Mouse (Mus musculus) forebrain, postnatal 0 days (tissue): Measurements from ENCODE around the gene Shld2. TPM values are rescaled to one million over a fixed set of nuclear protein-coding genes. Genes with fewer than 3 reads are reported as not detected.

ENCODE experiments used
- ATAC-seq: fragments of 200-750 bp; cut with Nextera tagmentation; 2 replicates; pipeline ENCODE4 v1.8.0; 2017; ENCODE audit warnings: mild to moderate bottlenecking, moderate library complexity
- DNase-seq: peaks from one replicate; pipeline ENCODE4 v3.0.0-alpha.2; 2015
- H3K27ac ChIP-seq: fragments of 300-500 bp; sonication (generic); 2 replicates; pipeline ENCODE4 v1.5.1; 2014; ENCODE audit warnings: low read depth, mild to moderate bottlenecking, antibody characterized with exemption, low read length, moderate library complexity, mixed read lengths
- H3K27me3 ChIP-seq: fragments of 300-500 bp; sonication (generic); 2 replicates; pipeline ENCODE4 v1.6.1; 2014; ENCODE audit warnings: mild to moderate bottlenecking, low read length, mixed read lengths; ENCODE audit not compliant: insufficient read depth
- H3K36me3 ChIP-seq: fragments of 300-500 bp; sonication (generic); 2 replicates; pipeline ENCODE4 v1.6.1; 2014; ENCODE audit warnings: mild to moderate bottlenecking, moderate library complexity; ENCODE audit not compliant: insufficient read depth
- H3K4me1 ChIP-seq: fragments of 300-500 bp; sonication (generic); 2 replicates; pipeline ENCODE4 v1.6.1; 2014; ENCODE audit warnings: antibody characterized with exemption; ENCODE audit not compliant: insufficient read depth
- H3K4me2 ChIP-seq: fragments of 300-500 bp; sonication (generic); 2 replicates; pipeline ENCODE4 v1.6.1; 2014; ENCODE audit warnings: low read depth, mild to moderate bottlenecking, moderate library complexity
- H3K4me3 ChIP-seq: fragments of 300-500 bp; sonication (generic); 2 replicates; pipeline ENCODE4 v1.5.1; 2014; ENCODE audit warnings: low read depth, low read length, mixed read lengths
- H3K9ac ChIP-seq: fragments of 300-500 bp; sonication (generic); 2 replicates; pipeline ENCODE4 v1.6.1; 2014; ENCODE audit warnings: mild to moderate bottlenecking
- H3K9me3 ChIP-seq: fragments of 300-500 bp; sonication (generic); 2 replicates; pipeline ENCODE4 v1.6.1; 2016; ENCODE audit warnings: low read length
- CTCF ChIP-seq: sonication (generic); IDR thresholded peaks from 2 replicates; pipeline ENCODE4 v1.5.1; 2016; ENCODE audit warnings: antibody characterized with exemption, control low read depth, low read depth
- WGBS: fragments of 180-500 bp; shearing (Covaris S2); extraction: QIAGEN DNeasy Blood & Tissue Kit; methylation state at CpG from one replicate; pipeline ENCODE4 v1.1.7; 2014; 5-methylcytosine and 5-hydroxymethylcytosine counted together
- polyA plus RNA-seq: library from polyadenylated mRNA; unstranded; fragments of >200 nt; fragmentation: Nextera tagmentation; extraction: Ambion mirVana; gene quantifications from 2 replicates; pipeline ENCODE4 v1.2.1, GENCODE M21; 2015
- total RNA-seq: library from RNA; depleted of rRNA; stranded (reverse); fragments of >200 nt; gene quantifications from 2 replicates; pipeline ENCODE4 v1.2.3, GENCODE M21; 2014

Shld2 gene
- total and polyA plus RNA-seq, 2 experiments from 2014 or later = 7.6 to 22.0 TPM

- no peaks in the 10 kb centered on the region for H3K4me1 ChIP-seq
- no peak overlapping the region for H3K4me2 ChIP-seq
- H3K4me3 ChIP-seq = no peak overlapping the region
- H3K36me3 ChIP-seq = no peaks in the 10 kb centered on the region
- no peak for TF ChIP-seq CTCF
- ATAC-seq = no peak
- DNase-seq = no peak
- H3K27ac ChIP-seq = no peak overlapping the region
- no peaks in the 10 kb centered on the region for H3K27me3 ChIP-seq
- no peak overlapping the region for H3K9ac ChIP-seq
- WGBS = 87% methylated on average over 5 of the region's 5 CpGs
- H3K9me3 ChIP-seq = no peaks in the 10 kb centered on the region
These were observed 7.5 kb downstream of the Shld2 start for GRCm38 (mm10) chr14:34302681-34303242.

- 63% methylated on average over 11 of the region's 11 CpGs for WGBS
- TF ChIP-seq CTCF = no peak
- Histone ChIP-seq H3K9ac (no peak overlapping the region), H3K36me3 (no peaks in the 10 kb centered on the region), H3K4me1 (no peaks in the 10 kb centered on the region), H3K27ac (no peak overlapping the region), H3K4me3 (no peak overlapping the region), H3K4me2 (no peak overlapping the region), H3K9me3 (no peaks in the 10 kb centered on the region), H3K27me3 (no peaks in the 10 kb centered on the region)
- DNase-seq = peak; percentile 10
- peak; percentile 72 for ATAC-seq
These were observed 11.2 kb downstream of the Shld2 start for GRCm38 (mm10) chr14:34298871-34299700.

DNA sequence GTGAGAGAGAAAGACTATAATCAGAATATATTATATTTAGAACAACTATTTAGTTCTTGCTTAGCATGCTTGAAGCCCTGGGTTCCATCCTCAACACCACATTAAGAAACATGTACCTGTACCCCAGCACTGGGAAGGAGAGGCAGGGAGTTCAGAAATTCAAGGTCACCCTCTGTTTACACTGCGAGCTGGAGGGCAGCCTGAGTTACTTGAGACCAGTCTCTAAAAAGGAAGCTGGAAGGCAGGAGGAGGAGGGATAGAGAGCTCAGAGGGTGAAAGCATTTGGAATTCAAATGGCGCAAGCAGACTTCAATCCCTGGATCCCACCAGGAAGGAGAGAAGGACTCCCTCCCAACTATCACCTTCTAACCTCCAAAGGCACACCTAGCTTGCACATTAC lies 12.7 kb downstream of the Shld2 start:
- no peak for TF ChIP-seq CTCF
- Histone ChIP-seq H3K27me3 (no peaks in the 10 kb centered on the region), H3K4me1 (no peaks in the 10 kb centered on the region), H3K36me3 (no peaks in the 10 kb centered on the region), H3K4me2 (no peak overlapping the region), H3K9me3 (no peaks in the 10 kb centered on the region), H3K4me3 (no peak overlapping the region), H3K9ac (no peak overlapping the region), H3K27ac (no peak overlapping the region)
- DNase-seq (no peak), ATAC-seq (no peak)
- 55% methylated on average over 2 of the region's 2 CpGs for WGBS

- H3K9me3 ChIP-seq = no peaks in the 10 kb centered on the region
- 72% methylated on average over 4 of the region's 4 CpGs for WGBS
- DNase-seq = no peak
- H3K27ac ChIP-seq = no peak overlapping the region
- no peaks in the 10 kb centered on the region for H3K4me1 ChIP-seq
- no peak overlapping the region for H3K9ac ChIP-seq
- no peaks in the 10 kb centered on the region for H3K36me3 ChIP-seq
- TF ChIP-seq CTCF = no peak
- H3K27me3 ChIP-seq = no peaks in the 10 kb centered on the region
- no peak overlapping the region for H3K4me3 ChIP-seq
- no peak overlapping the region for H3K4me2 ChIP-seq
- ATAC-seq = no peak
These were observed 13.3 kb downstream of the Shld2 start for GRCm38 (mm10) chr14:34297038-34297437.

- H3K27ac ChIP-seq = no peak overlapping the region
- no peak overlapping the region for H3K4me3 ChIP-seq
- ATAC-seq = no peak
- H3K4me1 ChIP-seq = no peaks in the 10 kb centered on the region
- WGBS = 83% methylated on average over 7 of the region's 7 CpGs
- no peaks in the 10 kb centered on the region for H3K9me3 ChIP-seq
- H3K4me2 ChIP-seq = no peak overlapping the region
- no peak for DNase-seq
- H3K27me3 ChIP-seq = no peaks in the 10 kb centered on the region
- no peaks in the 10 kb centered on the region for H3K36me3 ChIP-seq
- no peak for TF ChIP-seq CTCF
- no peak overlapping the region for H3K9ac ChIP-seq
These were observed 13.9 kb downstream of the Shld2 start for GRCm38 (mm10) chr14:34296350-34296749.

DNA sequence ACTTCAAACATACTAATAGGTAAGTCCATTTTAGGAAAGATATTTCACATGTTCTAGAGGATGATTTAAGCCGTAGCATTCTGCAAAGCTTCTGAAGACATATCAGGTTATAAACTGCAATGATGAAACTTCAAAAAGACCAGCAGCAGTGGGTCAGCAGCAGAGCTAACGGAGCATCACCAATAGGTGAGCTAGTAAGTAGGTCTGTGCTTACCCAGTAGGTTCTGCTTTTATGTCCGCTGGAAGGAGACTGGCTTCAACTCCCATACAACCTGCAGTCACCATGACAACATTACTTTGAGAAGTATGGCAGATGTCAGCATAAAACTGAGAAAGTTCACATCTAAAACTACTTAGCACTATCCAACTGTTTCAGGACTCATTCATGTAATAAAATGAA lies 16.7 kb downstream of the Shld2 start:
- Histone ChIP-seq H3K9me3 (no peaks in the 10 kb centered on the region), H3K4me2 (no peak overlapping the region), H3K4me1 (no peaks in the 10 kb centered on the region), H3K9ac (no peak overlapping the region), H3K27ac (no peak overlapping the region), H3K36me3 (no peaks in the 10 kb centered on the region), H3K4me3 (no peak overlapping the region), H3K27me3 (no peaks in the 10 kb centered on the region)
- 84% methylated on average over 3 of the region's 3 CpGs for WGBS
- ATAC-seq (no peak), DNase-seq (no peak)
- TF ChIP-seq CTCF = no peak

DNA sequence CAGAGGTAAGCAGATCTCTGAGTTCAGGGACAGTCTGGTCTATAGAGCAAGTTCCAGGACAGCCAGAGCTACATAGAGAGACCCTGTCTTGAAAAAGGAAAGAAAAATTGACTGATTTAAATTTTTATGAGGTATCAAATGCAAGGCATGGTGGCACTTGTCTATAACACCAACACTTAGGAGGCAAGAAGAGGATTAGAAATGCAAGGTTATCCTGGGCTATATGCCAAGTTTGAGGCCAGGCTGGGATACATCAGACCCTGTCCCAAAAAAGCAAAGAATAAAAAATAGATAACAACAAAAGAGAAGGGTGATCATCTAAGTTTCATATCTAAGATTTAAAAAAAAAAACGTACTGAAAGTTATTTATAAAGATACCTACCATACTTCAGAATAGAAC lies 20.1 kb downstream of the Shld2 start:
- Histone ChIP-seq H3K4me1 (no peaks in the 10 kb centered on the region), H3K4me2 (no peak overlapping the region), H3K27ac (no peak overlapping the region), H3K36me3 (no peaks in the 10 kb centered on the region), H3K27me3 (no peaks in the 10 kb centered on the region), H3K4me3 (no peak overlapping the region), H3K9me3 (no peaks in the 10 kb centered on the region), H3K9ac (no peak overlapping the region)
- ATAC-seq (no peak), DNase-seq (no peak)
- TF ChIP-seq CTCF = no peak
- WGBS = 53% methylated on average over 1 of the region's 1 CpGs
